Mouse (Mus musculus): Measurements from ENCODE around the gene Tnfrsf17. TPM values are rescaled to one million over a fixed set of nuclear protein-coding genes. Genes with fewer than 3 reads are reported as not detected.
"Not testable (repeated sequence)": the region's sequence is repeated elsewhere in the genome, so short reads cannot be mapped to it uniquely, and the experiment has no call there.

Gene Tnfrsf17
- polyA plus RNA-seq (2015; fragmentation: Nextera tagmentation; extraction: Ambion mirVana) = 0.31 TPM in 1 of 2 replicates, not detected in the other

DNA sequence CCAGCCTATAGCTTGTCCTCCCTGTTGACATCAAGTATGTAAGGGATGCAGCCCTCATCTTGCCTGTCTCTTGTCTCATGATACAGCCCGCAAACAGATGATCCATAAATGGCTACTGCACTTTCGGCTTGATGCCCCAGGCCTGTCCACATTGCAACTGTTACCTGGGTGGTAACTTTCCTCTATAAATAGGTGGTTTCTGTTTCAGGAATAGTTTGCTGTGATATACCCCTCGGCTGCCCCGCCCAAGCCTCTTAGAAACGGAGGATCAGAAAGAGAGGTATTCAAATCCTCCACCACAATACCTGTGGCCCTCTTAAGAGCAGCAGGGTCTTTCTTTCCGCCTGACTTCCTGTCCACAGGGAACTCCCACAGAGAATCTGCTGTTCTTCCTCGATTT is at the start of gene Tnfrsf17:
Gene Tnfrsf17, plus strand, starts transcription at position 301 of the 400 bp plus-strand sequence.
- H3K4me3 ChIP-seq = no peak within 1 kb of the TSS
- ATAC-seq (ENCODE audit: insufficient number of reproducible peaks, low FRiP score, low TSS enrichment, low read depth) = no peak
- no peaks in the 10 kb centered on the region for H3K27me3 ChIP-seq
- H3K27ac ChIP-seq = no peak within 1 kb of the TSS
- no peaks in the 10 kb centered on the region for H3K4me1 ChIP-seq
- no peaks in the 10 kb centered on the region for H3K36me3 ChIP-seq
- WGBS = 77% methylated on average over 7 of the region's 7 CpGs
- H3K4me2 ChIP-seq = no peak within 1 kb of the TSS
- H3K9me3 ChIP-seq = no peaks in the 10 kb centered on the region
- no peak within 1 kb of the TSS for H3K9ac ChIP-seq

DNA sequence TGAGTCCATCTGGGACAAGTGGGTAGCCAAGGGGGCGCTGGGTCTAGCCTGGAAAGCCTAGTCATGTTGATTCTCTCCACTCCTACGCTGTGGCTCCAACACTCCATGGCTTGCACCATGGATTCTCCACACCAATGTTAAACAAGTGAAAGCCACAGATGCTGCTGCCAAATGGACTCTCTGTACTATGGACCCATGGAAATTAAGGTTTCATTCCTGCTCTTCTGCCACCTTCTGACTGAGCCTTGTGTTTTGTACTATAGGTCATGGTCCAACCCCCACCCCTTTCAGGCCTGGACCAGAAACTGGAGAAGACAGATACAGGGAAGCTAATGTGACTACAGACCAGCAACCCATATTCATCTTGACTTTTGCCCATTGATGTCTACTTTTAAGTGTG is 47.1 kb upstream of the Tnfrsf17 start:
- H3K36me3 ChIP-seq = no peaks in the 10 kb centered on the region
- H3K4me1 ChIP-seq = no peaks in the 10 kb centered on the region
- ATAC-seq (ENCODE audit: insufficient number of reproducible peaks, low FRiP score, low TSS enrichment, low read depth) = no peak
- no peak overlapping the region for H3K4me2 ChIP-seq
- no peaks in the 10 kb centered on the region for H3K27me3 ChIP-seq
- 82% methylated on average over 2 of the region's 2 CpGs for WGBS
- no peak overlapping the region for H3K27ac ChIP-seq
- no peak overlapping the region for H3K9ac ChIP-seq
- no peak overlapping the region for H3K4me3 ChIP-seq
- no peaks in the 10 kb centered on the region for H3K9me3 ChIP-seq

DNA sequence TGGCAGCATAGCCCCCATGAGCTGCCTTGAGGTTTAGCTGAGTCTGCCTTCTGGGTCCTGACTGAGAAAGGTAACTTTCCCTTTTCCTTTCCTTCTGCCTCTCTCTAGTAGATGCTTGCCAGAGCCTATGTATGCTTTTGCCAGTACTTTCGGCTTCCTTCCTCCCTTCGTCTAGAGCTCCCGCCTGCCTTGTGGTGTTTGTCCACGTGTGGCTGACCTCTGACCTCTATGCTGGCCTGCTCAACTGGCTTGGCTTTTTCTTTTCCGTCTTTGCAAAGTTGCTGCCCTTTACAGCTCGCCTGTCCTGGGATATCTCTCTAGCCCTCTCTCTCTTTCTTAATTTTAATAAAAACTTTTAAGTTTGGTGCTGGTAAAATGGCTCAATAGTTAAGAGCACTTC is 43.8 kb upstream of the Tnfrsf17 start:
- no peak for ATAC-seq (ENCODE audit: insufficient number of reproducible peaks, low FRiP score, low TSS enrichment, low read depth)
- Histone ChIP-seq H3K4me3 (no peak overlapping the region), H3K9ac (no peak overlapping the region), H3K27me3 (no peaks in the 10 kb centered on the region), H3K4me2 (no peak overlapping the region), H3K9me3 (no peaks in the 10 kb centered on the region), H3K27ac (no peak overlapping the region), H3K36me3 (no peaks in the 10 kb centered on the region), H3K4me1 (no peaks in the 10 kb centered on the region)
- WGBS = 29% methylated on average over 6 of the region's 6 CpGs

DNA sequence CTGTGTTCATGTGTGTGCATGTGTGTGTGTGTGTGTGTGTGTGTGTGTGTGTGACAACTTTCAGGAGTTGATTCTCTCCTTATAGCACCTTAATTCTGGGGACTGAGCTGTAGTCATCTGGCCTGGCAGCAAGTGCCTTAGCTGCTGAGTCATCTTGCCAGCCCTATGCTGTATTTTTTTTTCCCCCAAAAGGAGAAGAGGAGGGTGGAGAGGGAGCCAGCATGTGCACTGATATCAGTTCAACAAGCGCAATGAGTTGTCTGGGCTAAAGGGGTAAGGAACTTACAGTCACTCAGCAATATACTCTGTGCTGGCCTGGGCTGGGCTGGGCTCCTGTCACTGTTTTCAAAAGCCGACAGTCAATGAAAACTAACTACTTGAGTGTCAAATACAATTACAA is 43.0 kb upstream of the Tnfrsf17 start:
- Histone ChIP-seq H3K4me3 (no peak overlapping the region), H3K4me1 (no peaks in the 10 kb centered on the region), H3K4me2 (no peak overlapping the region), H3K27me3 (no peaks in the 10 kb centered on the region), H3K9me3 (no peaks in the 10 kb centered on the region), H3K27ac (no peak overlapping the region), H3K36me3 (no peaks in the 10 kb centered on the region), H3K9ac (no peak overlapping the region)
- 85% methylated on average over 2 of the region's 2 CpGs for WGBS
- ATAC-seq (ENCODE audit: insufficient number of reproducible peaks, low FRiP score, low TSS enrichment, low read depth) = no peak

DNA sequence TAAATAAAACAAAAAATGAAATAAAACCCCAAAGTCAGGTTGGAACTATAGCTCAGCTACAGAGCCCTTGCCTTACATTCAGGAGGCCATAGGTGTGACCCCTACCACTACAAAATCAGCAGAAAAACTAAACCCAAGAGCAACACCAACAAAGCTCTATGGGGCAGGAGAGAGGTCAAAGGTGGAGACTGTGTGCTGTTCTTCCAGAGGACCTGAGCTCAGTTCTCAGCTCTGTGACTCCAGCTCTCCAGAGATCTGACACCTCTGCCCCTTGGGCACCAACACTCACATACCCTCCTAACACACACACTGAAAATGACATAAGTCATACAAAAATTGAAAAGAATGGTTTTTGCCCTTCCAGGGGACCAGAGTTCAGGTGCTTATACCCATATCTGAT is 42.5 kb upstream of the Tnfrsf17 start:
- no peaks in the 10 kb centered on the region for H3K4me1 ChIP-seq
- H3K27me3 ChIP-seq = no peaks in the 10 kb centered on the region
- no peak overlapping the region for H3K4me2 ChIP-seq
- no peak for ATAC-seq (ENCODE audit: insufficient number of reproducible peaks, low FRiP score, low TSS enrichment, low read depth)
- no peaks in the 10 kb centered on the region for H3K36me3 ChIP-seq
- no peak overlapping the region for H3K9ac ChIP-seq
- H3K27ac ChIP-seq = no peak overlapping the region
- H3K9me3 ChIP-seq = no peaks in the 10 kb centered on the region
- no peak overlapping the region for H3K4me3 ChIP-seq

DNA sequence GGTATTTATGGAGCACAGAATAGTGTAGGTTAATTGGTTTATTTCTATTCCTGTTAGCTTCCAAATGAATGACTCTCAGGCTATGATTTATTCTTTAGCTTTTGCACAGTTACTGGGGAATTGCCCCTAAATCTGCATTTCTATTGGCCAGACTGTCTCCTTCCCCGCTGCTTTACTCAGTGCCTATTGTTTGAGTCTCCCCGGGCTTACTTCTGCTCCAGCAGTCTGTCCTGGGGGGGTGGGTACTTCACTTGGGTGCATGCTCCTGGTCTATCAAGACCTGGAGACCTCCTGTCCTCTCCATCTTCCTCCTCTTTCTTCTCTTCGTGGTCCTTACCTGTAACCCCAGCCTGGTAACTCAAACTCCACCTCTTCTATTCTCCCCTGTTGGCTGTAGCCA is 36.7 kb upstream of the Tnfrsf17 start:
- H3K4me3 ChIP-seq = no peak overlapping the region
- H3K9ac ChIP-seq = no peak overlapping the region
- H3K27ac ChIP-seq = no peak overlapping the region
- no peak for ATAC-seq (ENCODE audit: insufficient number of reproducible peaks, low FRiP score, low TSS enrichment, low read depth)
- H3K4me2 ChIP-seq = no peak overlapping the region
- 47% methylated on average over 3 of the region's 3 CpGs for WGBS
- H3K4me1 ChIP-seq = no peaks in the 10 kb centered on the region
- no peaks in the 10 kb centered on the region for H3K36me3 ChIP-seq
- no peaks in the 10 kb centered on the region for H3K9me3 ChIP-seq
- no peaks in the 10 kb centered on the region for H3K27me3 ChIP-seq

DNA sequence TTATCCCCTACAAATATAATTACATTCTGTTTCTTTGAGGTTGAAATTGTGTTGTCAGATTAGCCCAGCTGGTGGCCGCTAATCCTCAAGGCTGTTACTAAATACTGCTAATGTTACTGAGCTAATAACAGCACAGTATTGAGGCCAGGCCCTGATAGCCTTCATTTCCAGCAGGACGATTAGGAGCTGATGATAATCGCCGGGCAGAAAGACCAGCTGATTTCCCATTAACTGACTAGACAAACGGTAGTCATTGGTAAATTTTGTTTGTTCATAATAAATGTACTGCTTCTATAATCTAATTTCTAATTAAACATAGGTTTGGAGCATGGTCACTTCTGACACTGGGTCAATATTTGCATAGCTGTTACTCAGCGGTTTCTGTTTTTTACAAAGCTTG is 34.8 kb upstream of the Tnfrsf17 start:
- H3K27me3 ChIP-seq = no peaks in the 10 kb centered on the region
- ATAC-seq (ENCODE audit: insufficient number of reproducible peaks, low FRiP score, low TSS enrichment, low read depth) = no peak
- H3K9ac ChIP-seq = no peak overlapping the region
- no peaks in the 10 kb centered on the region for H3K4me1 ChIP-seq
- no peak overlapping the region for H3K27ac ChIP-seq
- no peak overlapping the region for H3K4me2 ChIP-seq
- no peaks in the 10 kb centered on the region for H3K36me3 ChIP-seq
- no peaks in the 10 kb centered on the region for H3K9me3 ChIP-seq
- 73% methylated on average over 6 of the region's 6 CpGs for WGBS
- H3K4me3 ChIP-seq = no peak overlapping the region

DNA sequence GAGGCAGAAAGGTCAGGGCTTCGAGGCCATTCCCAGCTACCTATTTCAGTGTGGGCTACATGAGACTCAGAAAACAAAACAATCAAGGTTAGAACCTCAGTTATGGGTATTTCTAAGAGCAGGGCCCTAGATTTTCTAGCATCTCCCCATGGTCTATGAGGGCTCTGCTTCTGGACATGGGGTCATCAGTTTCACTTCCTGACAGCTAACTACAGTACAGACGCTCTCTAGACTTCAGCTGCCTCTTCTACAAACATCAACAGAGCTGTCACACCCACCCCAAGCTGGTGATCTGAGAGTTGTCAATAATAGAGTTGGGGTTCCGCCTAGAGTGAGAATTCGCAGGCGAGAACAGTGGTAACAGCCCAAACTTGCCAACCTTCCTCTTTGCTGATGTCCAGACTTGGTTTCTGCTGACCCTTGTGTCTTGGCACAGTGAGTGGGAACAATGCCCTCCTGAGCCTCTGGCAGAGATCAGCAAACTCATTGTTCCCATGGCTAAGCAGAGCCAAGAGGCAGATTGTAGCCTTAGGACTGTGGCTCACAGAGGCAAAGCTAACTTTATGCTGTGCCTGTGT is 30.9 kb upstream of the Tnfrsf17 start:
- Histone ChIP-seq H3K4me3 (no peak overlapping the region), H3K4me2 (no peak overlapping the region), H3K9me3 (no peaks in the 10 kb centered on the region), H3K27ac (no peak overlapping the region), H3K27me3 (no peaks in the 10 kb centered on the region), H3K4me1 (no peaks in the 10 kb centered on the region), H3K36me3 (no peaks in the 10 kb centered on the region), H3K9ac (no peak overlapping the region)
- 77% methylated on average over 5 of the region's 5 CpGs for WGBS
- no peak for ATAC-seq (ENCODE audit: insufficient number of reproducible peaks, low FRiP score, low TSS enrichment, low read depth)

DNA sequence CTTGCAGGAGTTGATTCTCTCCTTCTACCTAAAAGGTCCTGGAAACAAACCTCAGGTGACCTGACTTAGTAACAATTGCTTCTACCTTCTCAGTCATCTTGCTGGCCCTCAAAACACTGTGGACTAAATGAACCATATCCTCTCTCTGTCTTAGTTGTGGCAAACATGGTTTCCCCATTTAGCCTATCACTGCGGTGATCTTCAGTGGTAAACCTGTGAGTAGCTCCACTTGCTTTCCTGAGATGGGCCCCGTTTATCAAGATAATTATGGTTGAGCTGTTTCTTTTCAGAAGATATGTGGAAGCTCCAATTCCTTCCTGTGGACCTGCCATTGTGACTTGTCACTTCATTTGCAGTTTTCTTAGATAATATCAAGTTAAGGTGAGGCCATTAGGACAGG is 28.7 kb upstream of the Tnfrsf17 start:
- H3K9me3 ChIP-seq = no peaks in the 10 kb centered on the region
- H3K36me3 ChIP-seq = no peaks in the 10 kb centered on the region
- H3K4me2 ChIP-seq = no peak overlapping the region
- no peak overlapping the region for H3K9ac ChIP-seq
- H3K27me3 ChIP-seq = no peaks in the 10 kb centered on the region
- H3K27ac ChIP-seq = no peak overlapping the region
- 87% methylated on average over 2 of the region's 2 CpGs for WGBS
- no peak for ATAC-seq (ENCODE audit: insufficient number of reproducible peaks, low FRiP score, low TSS enrichment, low read depth)
- H3K4me3 ChIP-seq = no peak overlapping the region
- no peaks in the 10 kb centered on the region for H3K4me1 ChIP-seq

DNA sequence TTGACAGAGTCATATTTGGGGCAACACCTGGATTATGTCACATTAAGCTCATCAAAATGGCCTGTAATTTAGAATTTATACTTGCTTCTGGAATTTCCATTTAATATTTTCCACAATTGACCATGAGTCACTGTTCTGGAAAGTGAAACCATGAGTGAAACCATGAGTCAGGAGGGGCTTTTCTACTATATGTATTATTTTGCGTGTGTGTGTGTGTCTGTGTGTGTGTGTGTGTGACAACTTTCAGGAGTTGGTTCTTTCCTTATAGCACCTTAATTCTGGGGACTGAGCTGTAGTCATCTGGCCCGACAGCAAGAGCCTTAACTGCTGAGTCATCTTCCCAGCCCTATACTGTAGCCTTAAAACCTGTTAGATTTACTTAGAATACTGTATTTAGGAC is 27.7 kb upstream of the Tnfrsf17 start:
- Histone ChIP-seq H3K9me3 (no peaks in the 10 kb centered on the region), H3K9ac (no peak overlapping the region), H3K27me3 (no peaks in the 10 kb centered on the region), H3K36me3 (no peaks in the 10 kb centered on the region), H3K4me2 (no peak overlapping the region), H3K4me1 (no peaks in the 10 kb centered on the region), H3K4me3 (no peak overlapping the region), H3K27ac (no peak overlapping the region)
- ATAC-seq (ENCODE audit: insufficient number of reproducible peaks, low FRiP score, low TSS enrichment, low read depth) = no peak
- WGBS = 82% methylated on average over 2 of the region's 2 CpGs

DNA sequence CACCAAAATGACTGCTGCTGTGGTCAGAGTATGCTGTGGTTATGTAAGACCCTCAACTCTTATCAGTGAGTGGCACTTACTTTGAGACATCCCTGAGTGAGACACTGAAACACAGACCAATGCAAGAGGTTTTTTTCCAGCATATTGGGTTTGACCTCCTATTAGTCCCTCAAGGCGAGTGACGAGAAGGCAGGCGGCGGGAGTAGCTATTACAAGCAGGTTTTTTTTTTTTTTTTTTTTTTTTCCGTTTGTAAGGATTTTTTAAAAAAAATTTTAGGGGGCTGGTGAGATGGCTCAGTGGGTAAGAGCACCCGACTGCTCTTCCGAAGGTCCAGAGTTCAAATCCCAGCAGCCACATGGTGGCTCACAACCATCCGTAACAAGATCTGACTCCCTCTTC is 24.7 kb upstream of the Tnfrsf17 start:
- not testable (repeated sequence) for H3K27me3 ChIP-seq; ATAC-seq (ENCODE audit: insufficient number of reproducible peaks, low FRiP score, low TSS enrichment, low read depth); H3K9ac ChIP-seq; H3K9me3 ChIP-seq; H3K27ac ChIP-seq; H3K4me2 ChIP-seq; H3K4me1 ChIP-seq; H3K4me3 ChIP-seq; H3K36me3 ChIP-seq
- 89% methylated on average over 8 of the region's 8 CpGs for WGBS

DNA sequence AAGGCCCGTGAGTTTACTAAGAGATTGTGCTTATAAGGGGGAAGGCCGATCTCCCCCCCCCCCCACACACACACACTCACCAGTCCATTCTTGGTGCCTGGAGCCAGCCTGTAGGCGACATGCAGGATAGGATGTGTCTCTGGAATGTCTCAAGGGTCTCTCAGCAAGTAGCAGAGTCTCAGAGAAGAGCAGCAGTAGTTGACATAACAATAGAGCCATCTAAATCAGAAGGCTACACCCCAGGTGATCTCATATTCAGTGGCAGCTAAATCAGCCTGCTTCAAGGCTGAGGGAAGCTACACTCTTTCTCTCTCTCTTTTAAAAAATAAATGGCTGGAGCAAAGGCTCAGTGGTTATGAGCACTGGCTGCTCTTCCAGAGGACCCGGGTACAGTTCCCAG is 18.0 kb upstream of the Tnfrsf17 start:
- not testable (repeated sequence) for H3K27me3 ChIP-seq; H3K4me1 ChIP-seq; H3K27ac ChIP-seq; H3K36me3 ChIP-seq; H3K4me3 ChIP-seq; H3K4me2 ChIP-seq; ATAC-seq (ENCODE audit: insufficient number of reproducible peaks, low FRiP score, low TSS enrichment, low read depth); H3K9ac ChIP-seq; H3K9me3 ChIP-seq
- WGBS = 78% methylated on average over 4 of the region's 4 CpGs

DNA sequence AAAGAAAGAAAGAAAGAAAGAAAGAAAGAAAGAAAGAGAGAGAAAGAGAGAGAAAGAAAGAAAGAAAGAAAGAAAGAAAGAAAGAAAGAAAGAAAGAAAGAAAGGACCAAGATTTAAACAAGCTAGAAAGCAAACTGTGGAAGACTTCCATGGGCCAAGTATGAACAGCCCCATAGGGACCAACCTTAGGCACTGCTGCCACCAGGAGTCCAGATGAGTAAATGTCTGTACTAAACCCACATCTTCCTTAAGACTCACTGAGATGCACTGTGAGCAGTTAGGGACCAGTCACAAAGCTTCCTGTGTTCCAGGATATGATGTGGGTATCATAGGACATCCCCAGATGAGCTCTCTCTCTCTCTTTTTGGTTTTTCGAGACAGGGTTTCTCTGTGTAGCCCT is 15.9 kb upstream of the Tnfrsf17 start:
- H3K27me3 ChIP-seq; H3K4me1 ChIP-seq; H3K9ac ChIP-seq; H3K9me3 ChIP-seq; H3K36me3 ChIP-seq; H3K4me3 ChIP-seq; H3K27ac ChIP-seq; ATAC-seq (ENCODE audit: insufficient number of reproducible peaks, low FRiP score, low TSS enrichment, low read depth); H3K4me2 ChIP-seq: not testable (repeated sequence)
- WGBS = 68% methylated on average over 1 of the region's 1 CpGs

Measured in limb, embryonic 15.5 days (tissue).